Mouse (Mus musculus): ENCODE measurements at regions not wholly inside any gene's neighbourhood (a gene's known extent, or its start where the extent isn't known, plus 50 kb on each side); places are given as distances from the start of the nearest gene placed in this dataset.

GRCm38 (mm10) chr1:151088535-151089125 is 93.7 kb upstream of the Gm47985 start:
- DNase-seq (ENCODE audit: low spot score in 2 of 2) = no peak

DNA sequence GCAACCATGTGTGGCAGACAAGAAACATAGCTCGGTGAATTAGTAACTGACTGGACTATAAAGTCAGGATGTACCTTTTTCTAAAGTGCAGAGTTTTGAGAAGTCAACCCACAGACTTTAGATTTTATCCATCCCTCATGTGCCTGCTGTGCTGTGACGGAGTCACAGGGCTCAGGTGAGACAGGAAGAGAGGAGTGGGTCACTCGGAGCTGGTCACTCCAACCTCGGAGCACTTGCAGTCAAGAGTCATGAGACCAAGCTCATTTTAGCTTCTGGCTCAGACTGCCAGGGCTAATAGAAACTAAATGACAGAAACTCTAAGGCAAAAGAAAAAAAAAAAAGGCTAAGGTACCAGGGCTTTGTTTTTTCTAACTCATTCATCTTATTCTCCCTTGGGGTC is 90.3 kb upstream of the Gm47985 start:
- no peak for DNase-seq (ENCODE audit: low spot score in 2 of 2)

DNA sequence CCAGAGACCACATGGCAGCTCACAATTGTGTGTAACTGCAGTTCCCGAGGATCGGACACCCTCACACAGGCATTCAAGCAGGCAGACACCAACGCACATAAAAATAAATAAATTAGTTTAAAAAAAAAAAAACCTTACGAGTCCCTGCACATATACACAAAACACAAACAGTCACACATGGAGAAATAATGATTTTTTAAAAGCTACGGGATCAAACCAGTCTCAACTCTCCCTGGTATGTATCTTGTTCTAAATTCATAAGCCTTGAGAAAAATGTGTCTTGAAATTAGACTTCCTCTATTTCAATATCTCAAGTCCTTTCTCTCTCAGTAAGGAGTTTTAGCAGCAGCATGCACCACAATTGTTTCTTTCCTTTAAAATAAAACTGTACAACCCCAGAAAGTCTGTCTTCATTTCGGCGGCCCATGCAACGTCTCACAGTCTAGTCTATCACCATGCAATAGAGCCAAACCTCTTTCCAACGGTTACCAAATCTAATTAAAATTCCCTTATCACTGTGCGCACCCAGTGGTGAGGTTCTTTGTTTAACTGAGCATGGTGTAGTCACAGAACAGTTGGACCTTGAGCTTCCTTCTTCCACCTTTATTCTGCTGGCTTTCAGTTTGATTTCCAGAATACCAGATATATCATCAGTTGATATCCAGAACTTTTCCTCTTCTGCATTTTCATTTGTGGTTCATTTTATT is 86.8 kb upstream of the Gm47985 start:
- DNase-seq (ENCODE audit: low spot score in 2 of 2) = no peak

- peak in 1 of 2 experiments; percentile 54 for DNase-seq (ENCODE audit: low spot score in 2 of 2)
Measured at GRCm38 (mm10) chr1:151096079-151096478, 86.3 kb upstream of the Gm47985 start.

DNA sequence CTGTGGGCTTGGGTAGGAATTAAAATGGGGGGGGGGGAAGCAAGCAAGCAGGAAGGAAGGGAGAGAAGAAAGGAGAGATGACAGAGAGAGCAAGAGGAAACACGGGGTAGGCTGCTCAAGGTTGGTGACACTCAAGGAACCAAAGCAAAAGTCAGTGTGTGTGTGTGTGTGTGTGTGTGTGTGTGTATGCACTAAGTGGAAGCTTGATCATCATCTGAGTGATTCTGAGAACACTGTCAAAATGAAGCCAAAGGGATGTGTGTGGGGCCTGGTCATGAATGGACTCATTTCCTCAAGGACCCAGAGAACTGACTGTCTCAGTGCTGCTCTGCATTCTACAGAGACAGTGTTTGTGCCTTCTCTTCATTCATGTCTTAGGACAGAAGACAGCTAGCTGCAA is 84.8 kb upstream of the Gm47985 start:
- no peak for DNase-seq (ENCODE audit: low spot score in 2 of 2)

GRCm38 (mm10) chr1:151098763-151099162 is 83.6 kb upstream of the Gm47985 start:
- DNase-seq (ENCODE audit: low spot score in 2 of 2) = no peak

GRCm38 (mm10) chr1:151100565-151101483 is 81.5 kb upstream of the Gm47985 start:
- DNase-seq (ENCODE audit: low spot score in 2 of 2) = no peak

- DNase-seq (ENCODE audit: low spot score in 2 of 2) = no peak
Measured at GRCm38 (mm10) chr1:151101516-151101915, 80.8 kb upstream of the Gm47985 start.

DNA sequence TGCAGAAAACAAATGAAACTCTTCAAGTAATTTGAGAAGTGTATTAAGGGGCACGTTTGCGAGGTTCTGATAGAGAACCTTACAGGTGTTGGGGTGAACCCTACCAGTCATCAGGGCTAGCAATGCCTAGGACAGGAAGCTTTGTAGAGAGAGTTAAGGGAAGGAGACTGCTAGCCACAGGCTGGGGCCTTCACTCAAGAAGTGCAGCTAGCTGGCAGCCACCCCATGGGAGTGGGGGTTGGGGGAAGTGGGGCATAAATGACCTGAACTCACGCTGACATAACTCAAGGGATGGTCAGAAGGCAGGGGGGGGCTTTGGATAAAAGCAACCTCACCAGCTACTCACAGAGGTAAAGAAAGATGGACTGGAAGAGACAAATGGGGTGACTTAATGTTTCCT is 80.3 kb upstream of the Gm47985 start:
- DNase-seq (ENCODE audit: low spot score in 2 of 2) = no peak

GRCm38 (mm10) chr1:151102646-151103391 is 79.5 kb upstream of the Gm47985 start:
- DNase-seq (ENCODE audit: low spot score in 2 of 2) = no peak

DNA sequence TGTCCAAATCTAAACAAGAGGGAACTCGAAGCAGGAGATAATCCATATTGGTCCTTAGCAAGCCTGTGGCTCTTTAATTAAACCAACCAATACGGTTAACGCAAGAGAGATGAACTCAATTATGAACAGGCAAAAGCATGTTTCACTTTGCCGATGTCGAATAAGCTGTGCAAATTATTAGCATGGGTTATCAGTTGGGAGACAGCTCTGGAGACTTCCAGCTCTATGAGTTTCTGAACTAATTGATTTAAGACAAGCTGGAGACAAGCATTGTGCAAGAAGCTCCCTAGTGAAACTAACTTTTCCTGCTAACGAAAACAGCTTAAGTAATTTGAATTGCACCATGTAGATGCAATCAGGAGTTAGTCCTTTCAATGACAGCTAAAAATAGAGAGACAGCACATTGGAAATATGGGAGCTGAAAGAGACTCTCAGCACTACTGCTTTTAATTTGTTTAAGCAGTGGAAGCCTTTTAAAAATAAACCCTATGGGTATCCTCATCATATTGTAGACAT is 78.8 kb upstream of the Gm47985 start:
- DNase-seq (ENCODE audit: low spot score in 2 of 2) = no peak

- DNase-seq (ENCODE audit: low spot score in 2 of 2) = no peak
Measured at GRCm38 (mm10) chr1:151104346-151104745, 78.0 kb upstream of the Gm47985 start.

- no peak for DNase-seq (ENCODE audit: low spot score in 2 of 2)
Measured at GRCm38 (mm10) chr1:151104806-151105205, 77.5 kb upstream of the Gm47985 start.

- no peak for DNase-seq (ENCODE audit: low spot score in 2 of 2)
Measured at GRCm38 (mm10) chr1:151105251-151105650, 77.1 kb upstream of the Gm47985 start.

DNA sequence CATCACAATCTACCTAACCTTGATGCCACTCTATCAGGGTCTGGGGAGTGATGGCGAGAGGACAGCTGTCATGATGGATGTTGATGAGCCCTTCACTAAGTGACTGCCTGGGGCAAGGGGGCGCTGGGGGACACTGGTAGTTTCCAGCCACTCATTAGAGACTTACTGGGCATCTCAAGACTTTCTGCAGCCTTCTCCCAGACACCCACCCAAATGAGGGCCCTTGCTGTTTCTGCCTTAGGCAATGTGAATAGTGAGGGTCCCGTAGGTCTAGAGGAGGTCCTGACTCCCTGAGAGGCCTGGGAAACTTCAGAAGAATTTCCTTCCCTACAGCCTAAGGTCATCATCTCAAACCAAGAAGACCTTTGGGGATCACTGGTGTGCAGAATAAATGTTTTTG is 74.9 kb upstream of the Gm47985 start:
- DNase-seq (ENCODE audit: low spot score in 2 of 2) = no peak

DNA sequence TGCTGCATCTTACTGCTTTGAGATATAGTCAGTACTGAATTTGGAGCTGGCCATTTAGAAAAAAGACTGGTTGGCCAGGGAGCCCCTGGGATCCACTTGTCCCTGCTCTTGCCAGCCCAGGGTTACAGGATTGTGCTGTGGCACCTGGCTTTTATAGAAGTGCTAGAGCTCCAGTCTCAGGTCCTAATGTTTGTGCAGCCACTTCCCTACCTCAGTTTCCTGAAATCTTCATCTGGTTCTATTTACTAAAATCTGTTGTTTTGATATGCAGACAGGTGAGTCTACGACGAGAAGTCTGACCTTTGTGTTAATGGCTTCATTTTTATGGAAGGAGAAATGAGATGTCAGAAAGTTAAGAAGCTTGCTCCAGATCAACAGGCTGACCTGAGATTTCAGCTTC is 73.0 kb upstream of the Gm47985 start:
- no peak for DNase-seq (ENCODE audit: low spot score in 2 of 2)

GRCm38 (mm10) chr1:151110412-151110811 is 71.9 kb upstream of the Gm47985 start:
- DNase-seq (ENCODE audit: low spot score in 2 of 2) = no peak

DNA sequence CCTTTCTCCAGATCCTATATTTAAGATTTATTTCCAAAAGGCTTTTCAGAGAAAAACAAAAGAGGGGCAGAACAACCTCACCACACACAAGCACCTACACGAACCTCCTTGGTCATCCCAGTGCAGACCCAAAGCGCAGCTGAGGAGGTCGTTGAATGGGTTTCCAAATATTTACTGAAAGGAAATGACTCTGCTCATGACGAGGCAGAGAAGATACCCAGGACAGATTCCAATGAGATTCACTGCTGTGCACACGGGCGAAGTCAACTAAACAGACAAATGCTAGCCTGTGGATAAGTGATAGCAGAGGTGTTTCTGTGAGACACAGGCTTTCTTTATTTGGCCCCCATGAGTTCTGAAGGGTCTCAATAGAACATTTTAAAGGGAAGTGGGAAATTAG is 70.7 kb upstream of the Gm47985 start:
- no peak for DNase-seq (ENCODE audit: low spot score in 2 of 2)

DNA sequence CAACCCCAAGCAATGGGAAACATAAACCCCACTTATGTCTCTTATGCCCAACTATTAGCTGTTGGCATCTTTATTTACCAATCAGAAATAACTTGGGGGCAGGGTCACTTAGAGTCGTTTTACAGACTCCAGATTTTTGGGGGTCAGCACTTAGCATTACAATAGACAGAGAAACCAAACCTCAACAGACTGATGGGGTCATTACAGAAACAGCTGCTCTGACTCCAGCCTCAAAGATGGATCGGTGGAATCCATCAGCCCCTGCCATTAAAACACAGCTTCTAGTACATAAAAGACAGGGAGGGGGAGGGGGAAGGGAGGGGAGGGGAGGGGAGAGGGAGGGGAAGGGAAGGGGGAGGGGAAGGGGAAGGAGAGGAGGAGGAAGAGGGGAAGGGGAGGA is 69.9 kb upstream of the Gm47985 start:
- no peak for DNase-seq (ENCODE audit: low spot score in 2 of 2)

DNA sequence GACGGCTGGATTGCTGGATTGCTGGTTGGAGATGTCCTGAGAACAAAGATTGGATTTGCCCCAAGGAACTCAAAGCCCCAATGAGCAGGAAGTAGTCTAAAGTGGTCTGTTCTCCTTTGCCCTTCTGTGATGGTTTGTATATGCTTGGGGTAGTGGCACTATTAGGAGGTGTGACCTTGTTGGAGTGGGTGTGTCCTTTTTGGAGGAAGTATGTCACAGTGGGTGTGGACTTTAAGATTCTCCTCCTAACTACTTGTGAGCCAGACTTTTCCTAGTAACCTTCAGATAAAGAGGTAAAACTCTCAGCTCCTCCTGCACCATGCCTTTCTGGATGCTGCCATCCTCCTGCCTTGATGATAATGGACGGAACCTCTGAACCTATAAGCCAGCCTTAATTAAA is 69.1 kb upstream of the Gm47985 start:
- no peak for DNase-seq (ENCODE audit: low spot score in 2 of 2)

- DNase-seq (ENCODE audit: low spot score in 2 of 2) = no peak
Measured at GRCm38 (mm10) chr1:151118530-151118929, 63.8 kb upstream of the Gm47985 start.

GRCm38 (mm10) chr1:151118982-151119381 is 63.4 kb upstream of the Gm47985 start:
- no peak for DNase-seq (ENCODE audit: low spot score in 2 of 2)
